Comparison of ENCODE assay signal across 14 mouse cellular contexts in genomic region chr4:153651849-153652248, GRCm38 (mm10).
DNase-seq lines count a peak whose midpoint lies in the region; ATAC-seq lines count a peak whose summit lies in the region.
"Had no signal": no experiment of that assay in that cellular context is flagged by ENCODE, and none has a peak within 500 bp of the region (broad histone marks: within the 10 kb centered on the region; RNA-seq: fewer than 3 reads in every experiment).

No protein-coding gene starts in this region.

- H3K27ac ChIP-seq in heart, embryonic 10.5 days: no peak overlapping the region; the same call in 1 of the 2 replicates
- no peak overlapping the region for H3K27ac ChIP-seq in kidney, embryonic 14.5 days (ENCODE audit: low read depth, low read length)
- H3K27ac ChIP-seq in neural tube, embryonic 15.5 days (replicated peaks): no peak overlapping the region
- H3K27ac ChIP-seq: macrophage had no signal

- DNase-seq in heart, embryonic 10.5 days (ENCODE audit: low spot score): peak; percentile 77
- DNase-seq in heart, adult 8-10 months (ENCODE audit: low spot score): no peak
- no peak for DNase-seq in kidney, postnatal 14 days
- DNase-seq in neural tube, embryonic 10.5 days (ENCODE audit: extremely low spot score, low spot score): peak; percentile 19
- peak; percentile 26 for DNase-seq in yolk sac, embryonic 10.5 days (ENCODE audit: low spot score)
- no peak for DNase-seq in right cerebral cortex, postnatal 25 days
- DNase-seq: cerebellum, adult 11-12 months; gastrocnemius, postnatal 10 days; thymus, postnatal 14 days had no signal

- ATAC-seq in kidney, embryonic 14.5 days (ENCODE audit: low FRiP score, low TSS enrichment): 0 out of 2 replicates have a peak, but pooled peaks have one; percentile 16
- no peak for ATAC-seq in neural tube, embryonic 15.5 days (ENCODE audit: low FRiP score)
- ATAC-seq: intestine, postnatal 0 days had no signal

- H3K4me1 ChIP-seq in heart, embryonic 10.5 days: peaks cover 14% of the 10 kb centered on the region
- H3K4me1 ChIP-seq in kidney, embryonic 14.5 days (ENCODE audit: control insufficient read depth, insufficient read depth, low read length): no peaks in the 10 kb centered on the region
- H3K4me1 ChIP-seq in neural tube, embryonic 15.5 days: peaks cover 20% of the 10 kb centered on the region

- H3K4me2 ChIP-seq in kidney, embryonic 14.5 days (replicated peaks; ENCODE audit: low read depth, low read length): no peak overlapping the region
- no peak overlapping the region for H3K4me2 ChIP-seq in neural tube, embryonic 15.5 days

- H3K27me3 ChIP-seq in heart, embryonic 10.5 days (ENCODE audit: insufficient read depth, poor library complexity, severe bottlenecking): no peaks in the 10 kb centered on the region; the same call in 1 of the 2 replicates
- H3K27me3 ChIP-seq in kidney, embryonic 14.5 days (ENCODE audit: control insufficient read depth, insufficient read depth, low read length): no peaks in the 10 kb centered on the region
- H3K27me3 ChIP-seq in neural tube, embryonic 15.5 days (replicated peaks): no peaks in the 10 kb centered on the region

- H3K9me3 ChIP-seq in heart, embryonic 10.5 days: no peaks in the 10 kb centered on the region
- H3K9me3 ChIP-seq in kidney, embryonic 14.5 days (ENCODE audit: control insufficient read depth, low read length): no peaks in the 10 kb centered on the region
- H3K9me3 ChIP-seq in neural tube, embryonic 15.5 days (replicated peaks): no peaks in the 10 kb centered on the region

- 5% methylated on average over 5 of the region's 5 CpGs for WGBS in heart, embryonic 10.5 days
- WGBS in kidney, embryonic 14.5 days: 1% methylated on average over 5 of the region's 5 CpGs
- WGBS in neural tube, embryonic 15.5 days: 15% methylated on average over 5 of the region's 5 CpGs

- H3K9ac ChIP-seq in kidney, embryonic 14.5 days (ENCODE audit: low read depth, low read length): no peak overlapping the region
- no peak overlapping the region for H3K9ac ChIP-seq in neural tube, embryonic 15.5 days (replicated peaks)

- no peak overlapping the region for H3K4me3 ChIP-seq in heart, embryonic 10.5 days
- H3K4me3 ChIP-seq in kidney, embryonic 14.5 days (ENCODE audit: low read length): no peak overlapping the region
- H3K4me3 ChIP-seq in neural tube, embryonic 15.5 days (replicated peaks): no peak overlapping the region
- H3K4me3 ChIP-seq: erythroblast, embryonic 14.5 days had no signal

- no peaks in the 10 kb centered on the region for H3K36me3 ChIP-seq in heart, embryonic 10.5 days
- H3K36me3 ChIP-seq in kidney, embryonic 14.5 days (ENCODE audit: control insufficient read depth, insufficient read depth, low read length): no peaks in the 10 kb centered on the region
- no peaks in the 10 kb centered on the region for H3K36me3 ChIP-seq in neural tube, embryonic 15.5 days

Comparison
In these comparisons a context has a peak if more than half of its experiments do, and no peak if none do; other contexts are left out.
1. DNase-seq: peak in heart, embryonic 10.5 days (single experiment), neural tube, embryonic 10.5 days (single experiment) and yolk sac, embryonic 10.5 days (single experiment); none in heart, adult 8-10 months (single experiment), kidney, postnatal 14 days (single experiment) and right cerebral cortex, postnatal 25 days (single experiment).